Mouse (Mus musculus) testis, adult 2 months (tissue): ENCODE data around the gene Ccl2.

Experiments used
- CTCF ChIP-seq: fragments of 200-500 bp; IDR thresholded peaks from 2 replicates; pipeline ENCODE4 v1.5.1; 2012; ENCODE audit warnings: low read depth, mild to moderate bottlenecking, inconsistent platforms, low read length, moderate library complexity; ENCODE audit not compliant: control insufficient read depth, insufficient read depth, insufficient replicate concordance
- POLR2A ChIP-seq: fragments of 200-500 bp; IDR thresholded peaks from 2 replicates; pipeline ENCODE4 v1.6.1; 2012; ENCODE audit warnings: low read depth, mild to moderate bottlenecking, inconsistent platforms, low read length, moderate library complexity; ENCODE audit not compliant: control insufficient read depth

DNA sequence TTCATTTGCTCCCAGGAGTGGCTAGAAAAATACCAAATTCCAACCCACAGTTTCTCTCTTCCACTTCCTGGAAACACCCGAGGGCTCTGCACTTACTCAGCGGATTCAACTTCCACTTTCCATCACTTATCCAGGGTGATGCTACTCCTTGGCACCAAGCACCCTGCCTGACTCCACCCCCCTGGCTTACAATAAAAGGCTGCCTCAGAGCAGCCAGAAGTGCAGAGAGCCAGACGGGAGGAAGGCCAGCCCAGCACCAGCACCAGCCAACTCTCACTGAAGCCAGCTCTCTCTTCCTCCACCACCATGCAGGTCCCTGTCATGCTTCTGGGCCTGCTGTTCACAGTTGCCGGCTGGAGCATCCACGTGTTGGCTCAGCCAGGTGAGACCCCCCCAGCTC, at the start of gene Ccl2:
- TF ChIP-seq CTCF = no peak
- no peak for TF ChIP-seq POLR2A
